Mouse (Mus musculus) CH12.LX (cell line): ENCODE data around the gene Ccdc63.

ENCODE experiments used
- CHD2 ChIP-seq: IDR thresholded peaks from 2 replicates; pipeline ENCODE4 v1.6.1; 2011; ENCODE audit warnings: low read length, improper control_type of control experiment
- CTCF ChIP-seq, 2 experiments: IDR thresholded peaks in 1 of 2; conservative IDR thresholded peaks in 1 of 2; 2 replicates each; pipeline ENCODE4 v1.5.1; 2011 to 2012; ENCODE audit warnings: low read depth in 2 of 2, low read length in 2 of 2, improper control_type of control experiment in 1 of 2, inconsistent platforms in 1 of 2, mild to moderate bottlenecking in 1 of 2, moderate library complexity in 1 of 2
- EP300 ChIP-seq: IDR thresholded peaks from 2 replicates; pipeline ENCODE4 v1.6.1; 2011; ENCODE audit warnings: low read length, improper control_type of control experiment
- JUN ChIP-seq: IDR thresholded peaks from 2 replicates; pipeline ENCODE4 v1.6.1; 2011; ENCODE audit warnings: low read depth, mild to moderate bottlenecking, low read length, improper control_type of control experiment, moderate library complexity; ENCODE audit not compliant: insufficient read depth
- KAT2A ChIP-seq: IDR thresholded peaks from 2 replicates; pipeline ENCODE4 v1.6.1; 2012; ENCODE audit warnings: low read length, improper control_type of control experiment, inconsistent platforms; ENCODE audit not compliant: insufficient replicate concordance
- MAFK ChIP-seq: IDR thresholded peaks from 2 replicates; pipeline ENCODE4 v1.6.1; 2011; ENCODE audit warnings: low read length, improper control_type of control experiment; ENCODE audit not compliant: insufficient replicate concordance
- MXI1 ChIP-seq: IDR thresholded peaks from 2 replicates; pipeline ENCODE4 v1.6.1; 2011; ENCODE audit warnings: mild to moderate bottlenecking, low read depth, low read length, improper control_type of control experiment
- POLR2A ChIP-seq: IDR thresholded peaks from 2 replicates; pipeline ENCODE4 v1.6.1; 2011; ENCODE audit warnings: low read depth, mild to moderate bottlenecking, improper control_type of control experiment, low read length
- RAD21 ChIP-seq: IDR thresholded peaks from 2 replicates; pipeline ENCODE4 v1.6.1; 2011; ENCODE audit warnings: low read depth, mild to moderate bottlenecking, low read length, improper control_type of control experiment, moderate library complexity
- SIN3A ChIP-seq: IDR thresholded peaks from 2 replicates; pipeline ENCODE4 v1.6.1; 2012; ENCODE audit warnings: low read length, improper control_type of control experiment, inconsistent platforms

- TF ChIP-seq MAFK: no peak
- TF ChIP-seq JUN: no peak
- TF ChIP-seq EP300: no peak
- TF ChIP-seq POLR2A: no peak
- TF ChIP-seq CTCF (conservative IDR thresholded peaks at IDR 0.05 in 1 of 2, IDR thresholded peaks at IDR 0.05 in 1 of 2; ENCODE audit: low read depth in 2 of 2, low read length in 2 of 2): no peak
- TF ChIP-seq KAT2A: no peak
- TF ChIP-seq RAD21: no peak
- TF ChIP-seq CHD2: no peak
- TF ChIP-seq SIN3A: no peak
- TF ChIP-seq MXI1: no peak
Observed at GRCm38 (mm10) chr5:122093734-122094133, 46.9 kb downstream of the Ccdc63 start.
